Mouse (Mus musculus) kidney, adult 8-10 months (tissue): ENCODE results near the gene Brpf3.
"Not testable (repeated sequence)": the region's sequence is repeated elsewhere in the genome, so short reads cannot be mapped to it uniquely, and the experiment has no call there.

Source experiments
- DNase-seq, 2 experiments: peaks; one replicate each; pipeline ENCODE4 v3.0.0; 2022

The Brpf3 gene

GRCm38 (mm10) chr17:28829120-28829519 is 28.2 kb downstream of the Brpf3 start:
- no peak for DNase-seq

DNA sequence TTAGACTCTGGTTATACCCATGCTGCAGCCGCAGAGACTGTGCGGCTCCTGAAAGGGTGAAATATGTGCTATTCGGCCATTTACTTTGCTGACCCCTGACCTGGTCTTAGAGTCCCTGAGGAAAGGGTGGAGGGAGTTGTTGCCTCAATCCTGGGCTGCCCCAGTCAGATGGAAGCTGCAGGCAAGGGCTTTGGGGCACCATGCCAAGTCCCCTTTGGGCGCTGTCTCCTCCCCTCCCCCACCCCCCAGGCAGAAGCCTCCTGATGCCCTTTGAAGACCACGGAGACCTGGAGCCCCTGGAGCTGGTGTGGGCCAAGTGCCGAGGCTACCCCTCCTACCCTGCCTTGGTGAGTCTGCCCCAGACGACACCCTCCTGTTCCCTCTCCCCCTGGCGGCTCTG is 30.2 kb downstream of the Brpf3 start:
- DNase-seq = no peak

- no peak for DNase-seq
Measured at GRCm38 (mm10) chr17:28832040-28832439, 31.1 kb downstream of the Brpf3 start.

GRCm38 (mm10) chr17:28832875-28833274 is 32.0 kb downstream of the Brpf3 start:
- DNase-seq = no peak

GRCm38 (mm10) chr17:28834676-28835075 is 33.8 kb downstream of the Brpf3 start:
- DNase-seq = peak; percentile 21 to 25

- no peak for DNase-seq
Measured at GRCm38 (mm10) chr17:28837840-28838239, 37.0 kb downstream of the Brpf3 start.

GRCm38 (mm10) chr17:28841947-28842346 is 41.1 kb downstream of the Brpf3 start:
- DNase-seq = not testable (repeated sequence)

GRCm38 (mm10) chr17:28843665-28844064 is 42.8 kb downstream of the Brpf3 start:
- no peak for DNase-seq

- no peak for DNase-seq
Measured at GRCm38 (mm10) chr17:28846974-28847617, 46.2 kb downstream of the Brpf3 start.

DNA sequence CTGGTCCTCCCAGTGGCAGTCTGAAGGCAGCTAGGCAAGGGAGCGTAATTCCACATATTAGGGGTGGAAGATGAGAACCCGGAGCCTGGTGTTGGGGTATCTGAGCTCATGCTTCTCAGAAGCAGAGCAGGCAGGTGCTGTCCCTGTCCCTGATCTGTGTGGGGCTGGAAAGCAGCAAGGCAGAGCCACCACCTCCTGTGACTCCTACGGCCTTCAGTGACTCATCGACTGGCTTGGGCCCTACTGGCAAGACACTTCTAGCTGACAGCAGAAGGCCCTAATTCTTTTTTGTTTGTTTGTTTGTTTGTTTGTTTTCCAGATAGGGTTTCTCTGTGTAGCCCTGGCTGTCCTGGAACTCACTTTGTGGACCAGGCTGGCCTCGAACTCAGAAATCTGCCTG is 49.6 kb downstream of the Brpf3 start:
- DNase-seq = no peak

DNA sequence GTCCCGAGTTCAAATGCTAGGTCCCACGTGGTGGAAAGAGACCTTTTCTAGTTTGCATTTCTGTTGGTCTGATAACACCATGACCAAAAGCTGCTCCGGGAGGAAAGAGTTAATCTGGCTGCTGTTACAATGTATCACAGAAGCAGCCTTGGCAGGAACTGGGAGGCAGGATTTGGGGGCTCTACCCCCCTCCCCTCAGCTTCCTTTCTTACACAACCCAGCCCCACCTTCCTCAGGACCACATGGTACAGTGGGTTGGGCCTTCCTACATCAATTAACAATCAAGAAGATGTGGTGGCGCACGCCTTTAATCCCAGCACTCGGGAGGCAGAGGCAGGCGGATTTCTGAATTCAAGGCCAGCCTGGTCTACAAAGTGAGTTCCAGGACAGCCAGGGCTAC is 53.5 kb downstream of the Brpf3 start:
- DNase-seq = no peak

DNA sequence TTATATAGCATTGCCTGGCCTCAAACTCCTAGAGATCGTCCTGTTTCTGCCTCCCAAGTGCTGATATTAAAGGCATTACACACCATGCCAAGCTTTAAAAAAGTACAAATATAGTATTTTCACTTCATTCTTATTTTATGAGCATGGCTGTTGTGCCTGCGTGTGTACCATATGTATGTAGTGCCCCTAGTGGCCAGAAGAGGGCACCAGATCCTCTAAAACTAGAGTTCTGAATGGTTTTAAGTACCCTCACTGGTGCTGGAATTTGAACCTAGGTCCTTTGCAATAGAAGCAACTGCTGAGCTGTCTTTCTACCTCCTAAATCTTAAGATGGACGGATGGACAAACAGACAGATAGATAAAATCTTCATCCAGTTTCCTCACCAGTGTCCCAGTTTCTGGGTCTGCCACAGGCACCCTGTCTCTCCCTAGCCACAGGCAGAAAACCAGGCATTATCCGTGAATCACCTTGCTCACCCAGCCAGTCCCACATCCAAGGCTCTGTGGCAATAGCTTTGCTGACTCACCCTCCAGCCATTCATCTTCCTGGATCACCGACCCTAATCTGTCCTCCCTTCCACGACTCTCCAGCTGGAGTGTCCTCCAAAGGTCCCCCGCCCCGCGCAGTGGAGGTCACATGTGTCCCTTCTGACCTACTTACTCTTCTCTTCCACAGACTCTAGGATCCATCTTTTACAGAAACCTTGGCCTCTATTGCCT is 54.4 kb downstream of the Brpf3 start:
- peak in 1 of 2 experiments; percentile 45 for DNase-seq

DNA sequence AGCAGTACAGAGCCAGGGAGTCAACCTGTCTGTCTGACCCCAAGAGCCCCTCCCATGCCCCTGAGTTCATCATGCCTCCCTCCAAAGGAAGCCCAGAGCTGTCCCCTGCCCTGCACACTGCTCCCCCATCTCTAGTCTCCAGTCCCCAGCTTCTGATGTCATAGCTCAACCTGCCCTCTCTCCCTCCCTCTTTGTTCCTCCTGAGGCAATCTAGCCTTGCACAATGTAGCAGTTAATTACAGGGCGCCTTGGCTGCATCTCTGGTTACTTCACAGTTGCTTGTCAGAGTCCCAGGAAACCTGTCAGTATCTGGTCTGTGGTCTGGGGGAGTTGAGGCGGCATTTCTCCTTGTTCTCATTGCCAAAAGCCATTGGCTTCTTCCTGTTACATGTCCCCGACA is 55.1 kb downstream of the Brpf3 start:
- DNase-seq = no peak

DNA sequence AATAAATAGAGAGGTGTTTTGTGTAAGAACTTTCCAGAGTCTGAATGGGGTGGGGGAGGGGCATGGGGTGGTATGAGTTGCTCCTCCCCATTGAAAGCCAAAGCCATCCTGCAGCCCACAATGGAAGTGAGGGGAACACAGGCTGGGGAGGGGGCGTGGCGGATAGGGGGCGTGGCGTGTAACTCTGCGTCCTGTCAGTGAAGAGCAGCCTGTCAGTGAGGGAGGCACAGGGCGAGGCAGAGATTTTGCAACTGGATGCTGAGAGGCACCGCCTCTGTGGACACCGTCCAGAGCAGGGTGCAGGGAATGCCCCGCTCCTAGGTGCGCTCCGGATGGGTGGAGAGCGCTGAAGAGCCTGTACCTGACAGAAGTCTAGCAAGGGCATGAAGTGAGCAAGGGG is 57.3 kb downstream of the Brpf3 start, which contains the start of gene Pnpla1:
TSS of gene Pnpla1 (plus strand) at position 207 of the 400 bp plus-strand sequence.
- no peak for DNase-seq

- no peak for DNase-seq
Measured at GRCm38 (mm10) chr17:28863926-28864325, 63.0 kb downstream of the Brpf3 start.

DNA sequence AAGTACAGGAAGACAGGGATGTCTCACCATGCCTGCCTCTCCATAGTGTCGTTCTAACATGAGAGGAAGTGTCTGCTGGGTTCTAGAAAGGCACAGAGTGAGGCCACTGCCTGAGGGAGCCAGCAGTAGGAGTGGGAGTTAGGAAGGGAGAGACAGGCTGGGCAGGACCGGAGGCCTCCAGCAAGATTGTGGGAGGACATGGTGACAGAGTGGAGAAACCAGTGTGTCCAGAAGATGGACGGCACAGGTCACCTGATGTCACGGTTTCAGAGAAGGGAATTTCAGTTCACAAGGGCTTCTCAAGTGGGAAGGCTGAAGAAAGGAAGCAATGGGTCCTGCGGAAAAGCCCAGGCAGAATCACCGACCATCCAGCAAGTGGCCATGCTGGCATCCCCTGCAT is 63.6 kb downstream of the Brpf3 start:
- DNase-seq = no peak

DNA sequence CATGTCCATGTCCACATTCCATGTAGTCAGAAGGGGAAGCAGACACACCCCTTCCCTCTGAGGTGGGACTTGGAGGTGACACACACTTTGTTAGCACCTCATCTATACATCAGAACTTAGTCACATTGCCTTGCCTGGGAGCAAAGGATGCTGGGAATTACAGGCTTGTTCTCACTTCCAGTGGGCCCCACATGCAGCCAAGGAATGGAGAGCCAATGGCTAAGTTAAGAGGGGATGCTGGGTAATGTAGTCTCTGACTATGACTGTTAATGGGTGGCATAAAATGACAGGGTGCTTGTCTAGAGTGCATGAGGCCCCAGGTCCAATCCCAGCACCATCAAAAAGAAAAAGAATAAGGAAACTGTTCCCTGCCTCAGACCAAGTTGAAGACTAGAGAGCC is 66.0 kb downstream of the Brpf3 start:
- no peak for DNase-seq

- no peak for DNase-seq
Measured at GRCm38 (mm10) chr17:28867381-28867780, 66.5 kb downstream of the Brpf3 start.

- no peak for DNase-seq
Measured at GRCm38 (mm10) chr17:28869412-28870110, 68.7 kb downstream of the Brpf3 start.

DNA sequence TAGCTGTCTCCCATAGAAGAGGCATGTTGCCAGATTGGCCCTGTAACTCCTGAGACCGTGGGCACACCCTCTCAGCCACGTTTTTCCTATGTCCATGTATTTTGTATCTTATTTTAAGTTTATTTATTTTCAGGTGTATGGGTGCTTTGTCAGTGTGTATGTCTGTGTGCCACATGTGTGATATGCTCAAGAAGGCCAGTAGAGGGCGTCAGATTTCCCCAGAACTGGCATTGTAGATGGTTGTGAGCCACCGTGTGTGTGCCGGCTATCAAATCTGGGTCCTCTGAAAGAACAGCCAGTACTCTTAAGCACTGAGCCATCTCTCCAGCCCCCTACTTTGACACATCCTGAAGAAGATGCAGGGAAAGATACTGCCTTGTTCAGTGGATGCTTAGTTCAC is 69.5 kb downstream of the Brpf3 start:
- DNase-seq = no peak

- DNase-seq = no peak
Measured at GRCm38 (mm10) chr17:28871831-28872230, 70.9 kb downstream of the Brpf3 start.

GRCm38 (mm10) chr17:28872322-28872721 is 71.4 kb downstream of the Brpf3 start:
- DNase-seq = no peak

- DNase-seq = no peak
Measured at GRCm38 (mm10) chr17:28874216-28874615, 73.3 kb downstream of the Brpf3 start.

DNA sequence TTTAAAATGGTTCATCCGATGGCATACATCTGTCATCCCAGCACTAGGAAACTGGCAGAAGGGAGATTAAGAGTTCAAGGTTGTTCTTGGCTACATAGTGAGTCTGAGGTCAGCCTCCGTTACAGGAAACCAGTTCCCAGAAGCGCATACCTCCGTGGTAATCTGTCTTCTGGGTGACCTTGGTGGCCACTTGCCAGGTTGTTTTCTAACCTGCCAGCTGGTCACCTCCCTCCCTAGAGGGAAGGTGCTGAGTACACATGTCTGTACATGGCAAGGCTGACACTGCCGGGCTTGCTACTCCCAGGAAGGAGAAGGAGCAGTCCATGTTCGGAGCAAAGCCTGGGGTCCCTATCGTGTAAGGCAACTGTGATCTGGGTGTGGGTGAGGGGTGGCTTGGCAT is 73.9 kb downstream of the Brpf3 start:
- peak; percentile 74 to 79 for DNase-seq
